Mouse (Mus musculus) olfactory bulb, adult 2 months (tissue): Measurements from ENCODE around the gene Slc5a2. TPM values are rescaled to one million over a fixed set of nuclear protein-coding genes. Genes with fewer than 3 reads are reported as not detected.

Experiments
- H3K27ac ChIP-seq: fragments of 200-500 bp; 2 replicates; pipeline ENCODE4 v1.5.1; 2012; ENCODE audit warnings: low read depth, low read length; ENCODE audit not compliant: insufficient read depth
- H3K4me1 ChIP-seq: fragments of 200-500 bp; 2 replicates; pipeline ENCODE4 v1.6.1; 2012; ENCODE audit warnings: low read length; ENCODE audit not compliant: control insufficient read depth, insufficient read depth
- H3K4me3 ChIP-seq: fragments of 200-500 bp; 2 replicates; pipeline ENCODE4 v1.5.1; 2012; ENCODE audit warnings: mild to moderate bottlenecking, low read depth, low read length, moderate library complexity; ENCODE audit not compliant: insufficient read depth
- CTCF ChIP-seq: fragments of 200-500 bp; IDR thresholded peaks from 2 replicates; pipeline ENCODE4 v1.5.1; 2012; ENCODE audit warnings: low read depth, mild to moderate bottlenecking, low read length, moderate library complexity; ENCODE audit not compliant: insufficient read depth
- POLR2A ChIP-seq: fragments of 200-500 bp; IDR thresholded peaks from 2 replicates; pipeline ENCODE4 v1.6.1; 2012; ENCODE audit warnings: mild to moderate bottlenecking, low read depth, low read length, moderate library complexity; ENCODE audit not compliant: insufficient read depth
- WGBS: fragments of 180-500 bp; shearing (Covaris S2); methylation state at CpG from one replicate; pipeline ENCODE4 v1.1.7; 2018; 5-methylcytosine and 5-hydroxymethylcytosine counted together
- polyA plus RNA-seq: library from polyadenylated mRNA; stranded (reverse); fragments of >200 nt; gene quantifications from 2 replicates; pipeline ENCODE4 v1.2.4, GENCODE M21; 2012; ENCODE audit warnings: low replicate concordance; ENCODE audit not compliant: missing spikeins, insufficient read depth, insufficient read length

Gene Slc5a2
- polyA plus RNA-seq, 1 experiment = not detected

DNA sequence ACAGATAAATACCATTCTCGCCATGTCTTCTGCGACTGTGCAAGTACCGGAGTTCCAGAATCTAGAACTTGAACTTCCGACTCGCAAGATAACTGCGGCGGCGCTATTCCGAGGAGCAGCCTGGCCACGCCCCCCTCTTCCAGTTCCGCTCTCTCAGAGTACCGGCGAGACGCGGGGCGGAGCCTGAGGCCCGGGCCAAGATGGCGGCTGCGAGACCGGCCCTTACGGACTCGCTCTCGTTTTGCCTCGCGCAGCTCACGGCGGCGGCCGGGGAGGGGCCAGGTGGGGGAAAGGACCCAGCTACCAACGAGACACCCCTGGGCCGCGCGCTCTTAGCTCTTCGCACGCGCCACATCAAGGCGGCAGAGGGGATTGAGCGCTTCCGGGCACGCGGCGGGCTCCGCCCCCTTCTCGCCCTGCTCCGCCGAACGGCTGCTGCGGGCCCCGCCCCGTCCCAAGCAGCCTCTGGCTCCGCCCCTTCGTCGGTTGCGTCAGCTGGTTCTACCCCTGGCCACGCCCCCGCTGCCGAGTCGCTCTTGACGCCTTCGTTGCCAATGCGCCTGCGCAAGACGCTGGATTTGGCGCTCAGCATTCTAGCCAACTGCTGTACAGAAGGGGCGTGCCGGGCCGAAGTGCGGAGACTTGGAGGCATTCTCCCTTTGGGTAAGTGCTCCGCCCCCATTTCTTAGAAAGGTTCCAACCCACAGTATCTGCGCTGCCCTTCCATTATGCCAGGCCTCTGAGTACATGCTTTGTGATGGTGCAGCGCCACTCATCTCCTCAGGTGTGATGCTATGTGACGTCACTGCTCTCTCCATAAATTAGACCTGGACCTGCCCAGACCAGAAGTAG, 27.3 kb upstream of the Slc5a2 start, which contains the start of gene 9130023H24Rik:
9130023H24Rik (minus strand) TSS at position 105 of the 852 bp plus-strand sequence.
- peak within 1 kb of the TSS; percentile 87 for H3K27ac ChIP-seq
- TF ChIP-seq POLR2A (peak; percentile 70), CTCF (no peak)
- under 1% methylated on average over 72 of the region's 72 CpGs for WGBS
- peaks cover 11% of the 10 kb centered on the region for H3K4me1 ChIP-seq
- peak within 1 kb of the TSS; percentile 72 for H3K4me3 ChIP-seq

DNA sequence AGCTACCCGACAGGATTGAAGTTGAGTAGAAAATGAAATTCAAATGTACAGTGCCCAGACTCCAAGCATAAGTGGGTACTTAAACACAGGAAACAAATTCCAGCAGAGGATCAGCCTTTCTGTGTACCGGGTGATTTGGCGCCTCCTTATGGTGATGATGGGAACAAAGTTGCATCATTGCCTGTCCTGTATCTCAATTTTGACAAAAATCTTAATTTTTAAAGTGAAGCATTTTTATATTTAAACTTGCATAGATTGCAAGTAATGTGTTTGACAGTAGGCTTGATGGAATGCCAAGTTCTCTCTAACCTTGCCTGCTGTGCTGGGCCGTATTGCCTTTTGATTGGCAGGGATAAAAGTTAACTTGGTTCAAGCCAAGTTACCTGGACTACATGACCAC, 26.5 kb upstream of the Slc5a2 start:
- Histone ChIP-seq H3K27ac (no peak overlapping the region), H3K4me1 (peaks cover 11% of the 10 kb centered on the region), H3K4me3 (no peak overlapping the region)
- WGBS = 14% methylated on average over 4 of the region's 4 CpGs
- no peak for TF ChIP-seq CTCF

DNA sequence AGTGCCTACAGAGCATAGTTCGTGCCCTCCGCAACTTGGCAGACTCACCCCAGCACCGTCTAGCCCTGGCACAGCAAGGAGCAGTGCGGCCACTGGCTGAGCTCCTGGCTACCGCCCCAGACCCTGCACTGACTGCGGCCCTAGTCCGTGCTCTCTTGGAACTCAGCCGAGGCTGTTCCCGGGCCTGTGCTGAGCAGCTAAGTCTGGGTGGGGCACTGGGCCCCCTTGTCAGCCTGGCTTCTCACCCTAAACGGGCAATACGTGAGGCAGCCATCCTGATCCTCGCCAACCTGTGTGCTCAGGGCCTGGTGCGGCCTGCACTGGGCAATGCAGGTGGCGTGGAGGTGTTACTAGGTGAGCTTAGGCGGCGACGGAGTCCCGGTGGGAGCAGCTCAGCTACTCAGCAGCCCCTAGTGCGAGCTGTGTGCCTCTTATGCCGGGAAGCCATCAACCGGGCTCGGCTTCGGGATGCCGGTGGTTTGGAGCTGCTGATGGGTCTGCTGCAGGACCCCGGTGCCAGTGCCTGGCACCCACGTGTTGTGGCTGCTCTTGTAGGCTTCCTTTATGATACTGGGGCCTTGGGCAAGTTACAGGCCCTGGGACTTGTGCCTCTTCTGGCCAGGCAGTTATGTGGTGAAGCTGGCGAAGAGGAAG, 25.2 kb upstream of the Slc5a2 start:
- TF ChIP-seq CTCF (no peak), POLR2A (no peak)
- WGBS = 87% methylated on average over 27 of the region's 27 CpGs
- Histone ChIP-seq H3K27ac (no peak overlapping the region), H3K4me1 (peaks cover 11% of the 10 kb centered on the region), H3K4me3 (no peak overlapping the region)

DNA sequence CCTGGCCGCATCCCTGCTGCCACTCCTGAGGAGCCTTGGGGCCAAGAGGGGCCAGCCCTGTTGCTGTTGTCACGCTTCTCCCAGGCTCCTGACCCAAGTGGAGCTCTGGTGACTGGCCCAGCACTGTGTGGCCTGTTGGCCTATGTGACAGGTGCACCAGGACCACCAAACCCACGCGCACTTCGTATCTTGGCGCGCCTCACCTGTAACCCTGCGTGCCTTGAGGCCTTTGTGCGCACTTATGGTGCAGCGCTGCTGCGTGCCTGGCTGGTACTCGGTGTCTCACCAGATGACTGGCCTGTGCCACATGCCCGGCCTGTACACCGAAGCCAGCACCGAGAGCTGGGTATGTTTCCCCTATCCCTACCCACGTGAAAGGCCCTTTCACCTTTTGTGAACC, 23.1 kb upstream of the Slc5a2 start:
- WGBS = 96% methylated on average over 16 of the region's 16 CpGs
- Histone ChIP-seq H3K27ac (no peak overlapping the region), H3K4me1 (peaks cover 10% of the 10 kb centered on the region), H3K4me3 (no peak overlapping the region)
- TF ChIP-seq CTCF (no peak), POLR2A (no peak)

DNA sequence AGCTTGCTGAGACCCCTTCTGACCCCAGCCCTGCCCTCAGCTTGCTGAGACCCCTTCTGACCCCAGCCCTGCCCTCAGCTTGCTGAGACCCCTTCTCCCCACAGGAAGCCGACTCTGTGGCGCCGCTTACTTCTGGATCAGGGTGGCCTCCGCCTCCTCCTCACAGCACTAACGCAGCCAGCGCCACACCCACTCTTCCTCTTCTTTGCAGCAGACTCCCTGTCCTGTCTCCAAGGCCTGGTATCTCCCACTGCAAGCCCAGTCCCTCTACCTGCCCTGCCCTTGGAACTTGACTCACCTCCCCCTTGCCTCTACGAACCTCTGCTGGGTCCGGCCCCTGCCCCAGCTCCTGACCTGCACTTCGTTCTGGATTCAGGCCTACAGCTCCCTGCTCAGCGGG, 21.5 kb upstream of the Slc5a2 start:
- 75% methylated on average over 10 of the region's 10 CpGs for WGBS
- TF ChIP-seq CTCF (no peak), POLR2A (no peak)
- Histone ChIP-seq H3K4me1 (peaks cover 10% of the 10 kb centered on the region), H3K4me3 (no peak overlapping the region), H3K27ac (no peak overlapping the region)

DNA sequence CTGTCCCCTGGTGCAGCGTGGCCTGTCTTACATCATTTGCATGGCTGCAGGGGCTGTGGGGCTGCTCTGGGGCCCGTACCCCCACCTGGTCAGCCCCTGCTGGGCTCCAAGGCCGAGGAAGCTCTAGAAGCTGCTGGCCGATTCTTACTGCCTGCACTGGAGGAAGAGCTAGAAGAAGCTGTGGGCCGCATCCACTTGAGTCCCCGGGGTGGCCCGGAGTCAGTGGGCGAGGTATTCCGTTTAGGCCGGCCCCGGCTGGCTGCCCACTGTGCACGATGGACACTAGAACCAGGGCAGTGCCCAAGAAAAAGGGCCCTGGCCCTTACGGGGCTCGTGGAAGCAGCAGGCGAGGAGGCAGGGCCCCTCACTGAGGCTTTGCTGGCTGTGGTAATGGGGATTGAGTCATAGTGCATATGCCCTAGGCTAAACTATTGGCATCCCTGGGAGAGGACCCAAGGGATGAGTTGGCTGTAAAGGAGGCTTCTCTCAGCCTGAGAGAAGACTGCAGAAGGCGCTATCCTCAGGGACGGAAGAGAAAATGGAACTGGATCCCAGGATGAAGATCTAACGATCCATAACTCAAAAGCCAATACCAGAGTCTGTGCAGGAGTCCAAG, 20.9 kb upstream of the Slc5a2 start:
- Histone ChIP-seq H3K4me1 (peaks cover 10% of the 10 kb centered on the region), H3K27ac (no peak overlapping the region), H3K4me3 (no peak overlapping the region)
- TF ChIP-seq POLR2A (no peak), CTCF (no peak)
- WGBS = 90% methylated on average over 18 of the region's 18 CpGs

DNA sequence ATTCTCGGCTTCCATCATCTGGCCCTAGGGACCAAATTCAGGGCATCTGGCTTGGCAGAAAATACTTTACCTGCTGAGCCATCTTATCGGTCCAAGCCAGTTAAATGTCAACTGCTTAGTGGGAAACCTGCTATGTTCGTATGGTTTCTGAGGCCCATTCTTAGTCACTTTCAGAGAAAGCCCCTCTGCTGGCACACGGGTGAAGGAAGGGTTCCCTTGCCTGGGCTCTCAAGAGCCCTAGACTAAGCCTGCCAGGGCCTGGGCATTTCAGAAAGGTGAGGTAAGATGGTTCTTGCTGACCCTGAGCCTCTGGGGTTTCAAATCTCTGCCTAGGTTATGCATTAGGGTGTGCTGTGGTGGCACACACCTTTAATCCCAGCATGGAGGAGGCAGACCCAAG, 19.9 kb upstream of the Slc5a2 start:
- no peak overlapping the region for H3K4me3 ChIP-seq
- peaks cover 7% of the 10 kb centered on the region for H3K4me1 ChIP-seq
- no peak overlapping the region for H3K27ac ChIP-seq
- 85% methylated on average over 4 of the region's 4 CpGs for WGBS
- no peak for TF ChIP-seq CTCF
- TF ChIP-seq POLR2A = no peak

DNA sequence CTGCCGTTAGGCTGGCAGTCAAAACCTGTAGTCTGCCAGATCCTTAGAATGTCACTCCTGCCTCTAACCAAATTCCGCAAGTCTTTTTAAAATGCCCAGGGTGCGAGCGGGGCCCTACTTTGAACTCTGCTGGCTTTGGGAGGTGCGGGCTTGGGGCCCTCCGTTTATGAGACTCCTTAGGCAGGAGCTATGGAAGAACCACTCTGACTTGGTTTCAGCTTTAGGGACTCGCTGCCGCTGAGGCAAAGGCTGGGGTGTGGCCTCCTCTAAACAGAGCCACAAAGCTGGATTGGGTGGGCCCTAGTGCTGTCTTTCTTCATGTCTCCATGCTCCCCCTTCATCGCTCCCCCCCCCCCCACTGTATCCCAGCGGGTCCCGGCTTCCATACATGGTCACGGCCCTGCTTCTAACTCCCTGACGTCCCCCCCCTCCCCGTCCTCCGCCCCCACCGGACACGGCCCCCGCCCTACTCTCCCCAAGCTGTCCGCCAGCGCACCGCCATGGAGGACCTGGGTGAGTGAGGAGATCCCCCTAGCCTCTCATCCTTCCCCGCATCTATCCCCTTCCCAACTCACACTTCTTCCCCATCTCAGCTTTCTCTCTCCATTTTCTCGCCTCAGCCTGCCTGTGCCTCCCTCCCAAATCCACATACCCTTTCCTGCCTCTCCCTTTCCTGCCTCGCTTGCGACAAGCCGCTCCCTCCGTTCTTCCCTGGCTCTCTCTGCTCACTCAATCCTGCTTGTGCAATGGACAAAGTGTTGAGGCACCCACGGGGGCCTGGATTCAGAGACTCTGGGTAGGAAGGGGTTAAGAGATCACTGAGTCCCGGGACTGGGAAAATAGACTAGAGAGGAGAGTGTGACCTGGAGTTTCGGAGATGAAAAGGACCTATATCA, 18.7 kb upstream of the Slc5a2 start, which contains the start of gene Tgfb1i1:
Tgfb1i1 (plus strand) TSS at position 317 of the 896 bp plus-strand sequence.
- TF ChIP-seq CTCF = no peak
- TF ChIP-seq POLR2A = no peak
- WGBS = 3% methylated on average over 27 of the region's 30 CpGs
- peak within 1 kb of the TSS; percentile 35; the same call in 1 of the 2 replicates for H3K27ac ChIP-seq
- H3K4me1 ChIP-seq = peaks cover 7% of the 10 kb centered on the region
- H3K4me3 ChIP-seq = peak within 1 kb of the TSS; percentile 40
